Mouse (Mus musculus): ENCODE results near the gene Fkbp5.

The Fkbp5 gene

GRCm38 (mm10) chr17:28504182-28504581 is 13.1 kb downstream of the Fkbp5 start:
- no peak for DNase-seq (ENCODE audit: low spot score)

GRCm38 (mm10) chr17:28502196-28502821 is 15.0 kb downstream of the Fkbp5 start:
- DNase-seq (ENCODE audit: low spot score), result no peak

- DNase-seq (ENCODE audit: low spot score), result no peak
Observed at GRCm38 (mm10) chr17:28500465-28500864, 16.9 kb downstream of the Fkbp5 start.

GRCm38 (mm10) chr17:28499190-28499589 is 18.1 kb downstream of the Fkbp5 start:
- no peak for DNase-seq (ENCODE audit: low spot score)

GRCm38 (mm10) chr17:28495832-28496231 is 21.5 kb downstream of the Fkbp5 start:
- no peak for DNase-seq (ENCODE audit: low spot score)

- DNase-seq (ENCODE audit: low spot score), result no peak
Observed at GRCm38 (mm10) chr17:28491035-28491770, 26.1 kb downstream of the Fkbp5 start.

DNA sequence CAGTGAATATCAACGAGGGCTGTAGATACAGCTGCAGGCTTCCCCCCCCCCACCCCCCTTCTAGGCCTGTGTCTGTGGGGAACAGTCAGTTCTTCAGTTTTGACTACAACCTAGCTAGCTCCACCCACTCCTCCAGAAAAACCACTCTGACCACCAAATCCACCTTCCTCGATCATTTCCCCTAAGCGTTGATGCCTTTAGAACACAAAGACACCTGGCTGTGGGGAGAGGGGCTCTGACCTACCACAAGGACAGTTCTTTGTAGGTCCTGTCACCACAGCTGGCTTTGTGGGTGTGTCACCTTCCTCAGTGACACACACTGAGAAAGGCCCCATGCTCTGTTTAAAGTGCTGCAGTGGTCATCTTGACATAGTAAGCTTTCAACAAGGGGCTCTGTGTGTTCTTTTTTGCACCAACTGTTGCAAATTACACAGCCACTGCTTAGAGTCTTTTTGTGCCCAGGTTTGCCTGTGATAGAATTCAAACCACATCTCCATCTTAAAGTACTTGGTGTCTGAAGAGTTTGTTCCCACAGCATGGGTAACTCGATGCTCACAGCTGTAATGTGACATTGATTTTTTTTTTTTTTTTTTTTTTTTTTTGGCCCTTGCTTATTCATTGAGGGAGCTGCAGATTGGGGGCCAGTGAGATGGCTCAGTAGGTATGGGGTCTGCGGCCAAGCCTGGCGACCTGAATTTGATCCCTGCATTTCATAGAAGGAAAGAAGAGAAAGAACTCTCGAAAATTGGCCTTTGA is 28.9 kb downstream of the Fkbp5 start:
- no peak for DNase-seq (ENCODE audit: low spot score)

- no peak for DNase-seq (ENCODE audit: low spot score)
Observed at GRCm38 (mm10) chr17:28487584-28488257, 29.6 kb downstream of the Fkbp5 start.

DNA sequence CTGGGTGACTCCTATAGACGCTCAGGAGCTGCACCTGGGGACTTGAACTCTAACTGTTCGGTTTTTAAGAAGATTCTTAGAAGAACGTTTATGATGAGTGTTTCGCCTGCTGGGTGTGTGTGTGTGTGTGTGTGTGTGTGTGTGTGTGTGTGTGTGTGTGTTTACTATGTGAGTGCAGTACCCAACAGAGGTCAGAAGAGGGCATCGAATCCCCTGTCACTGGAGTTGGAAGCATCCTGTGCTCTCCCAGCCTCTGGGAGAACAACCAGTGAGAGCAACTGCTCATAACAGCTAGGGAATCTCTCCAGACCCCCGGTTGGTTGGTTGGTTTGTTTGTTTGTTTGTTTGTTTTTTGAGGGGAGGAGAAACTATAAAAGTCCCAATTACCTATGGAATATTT is 30.6 kb downstream of the Fkbp5 start:
- DNase-seq (ENCODE audit: low spot score), result no peak

GRCm38 (mm10) chr17:28485977-28486400 is 31.3 kb downstream of the Fkbp5 start:
- peak; percentile 99 for DNase-seq (ENCODE audit: low spot score)

DNA sequence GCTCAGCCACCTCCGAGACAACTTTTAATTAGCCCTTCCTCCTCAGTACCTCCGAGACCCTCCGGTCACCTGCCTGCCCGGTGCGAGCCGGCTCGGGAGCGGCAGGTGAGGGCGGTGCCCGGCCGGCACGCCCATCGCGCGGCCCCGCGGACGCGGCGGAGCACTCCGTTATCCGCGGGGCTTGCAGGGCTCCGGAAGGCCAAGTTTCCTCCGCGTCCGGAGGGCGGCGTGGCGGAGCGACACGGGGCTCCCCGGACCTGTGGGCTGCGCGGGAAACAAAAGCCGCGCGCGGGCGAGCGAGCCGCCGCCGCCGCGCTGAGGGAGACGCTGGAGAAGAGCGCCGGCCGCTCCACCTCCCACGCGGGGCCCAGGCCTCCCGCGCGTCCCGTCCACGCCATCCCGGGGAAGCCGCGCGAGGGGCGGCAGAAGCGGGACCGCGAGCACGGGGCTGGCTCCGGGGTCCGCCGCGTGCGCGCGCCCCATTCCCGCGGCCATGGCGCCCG is 31.8 kb downstream of the Fkbp5 start:
- DNase-seq (ENCODE audit: low spot score), result peak; percentile 41

- peak; percentile 22 for DNase-seq (ENCODE audit: low spot score)
Observed at GRCm38 (mm10) chr17:28484704-28485445, 32.5 kb downstream of the Fkbp5 start.

DNA sequence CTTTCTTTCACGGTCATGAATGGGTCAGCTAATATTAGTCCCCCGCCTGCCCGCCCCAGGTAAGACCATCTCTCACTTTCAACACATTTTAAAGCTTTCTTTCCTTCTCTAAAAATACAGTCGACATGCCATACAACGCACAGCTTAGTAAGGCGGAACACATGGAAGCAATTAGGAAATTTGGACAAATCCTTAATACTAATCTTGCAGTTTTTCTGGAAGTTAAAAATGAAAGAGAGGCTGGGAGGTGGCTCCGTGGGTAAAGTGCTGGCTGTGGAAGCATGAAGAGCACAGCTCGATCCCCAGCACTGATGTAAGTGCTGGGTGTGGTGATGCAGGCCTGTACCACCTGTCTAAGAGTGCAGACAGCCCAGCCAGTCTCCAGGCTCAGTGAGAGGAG is 39.9 kb downstream of the Fkbp5 start:
- no peak for DNase-seq (ENCODE audit: low spot score)

DNA sequence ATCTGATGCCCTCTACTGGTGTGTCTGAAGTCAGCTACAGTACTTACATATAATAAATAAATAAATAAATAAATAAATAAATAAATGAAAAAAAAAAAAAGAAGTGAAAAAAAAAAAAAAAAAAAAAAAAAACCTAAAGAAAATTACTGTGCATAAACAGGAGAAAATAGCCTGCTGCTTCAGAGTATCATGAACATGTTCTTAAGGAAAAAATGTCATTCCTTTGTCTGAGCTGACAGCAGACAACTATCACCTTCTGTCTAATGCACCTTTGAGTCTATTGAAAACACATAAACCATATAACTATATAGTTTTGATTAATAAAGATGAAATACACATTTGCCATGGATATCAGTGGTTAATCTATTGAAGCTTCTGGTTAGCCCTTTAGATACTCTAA is 40.9 kb downstream of the Fkbp5 start:
- no peak for DNase-seq (ENCODE audit: low spot score)

- DNase-seq (ENCODE audit: low spot score), result no peak
Observed at GRCm38 (mm10) chr17:28475593-28476325, 41.6 kb downstream of the Fkbp5 start.

DNA sequence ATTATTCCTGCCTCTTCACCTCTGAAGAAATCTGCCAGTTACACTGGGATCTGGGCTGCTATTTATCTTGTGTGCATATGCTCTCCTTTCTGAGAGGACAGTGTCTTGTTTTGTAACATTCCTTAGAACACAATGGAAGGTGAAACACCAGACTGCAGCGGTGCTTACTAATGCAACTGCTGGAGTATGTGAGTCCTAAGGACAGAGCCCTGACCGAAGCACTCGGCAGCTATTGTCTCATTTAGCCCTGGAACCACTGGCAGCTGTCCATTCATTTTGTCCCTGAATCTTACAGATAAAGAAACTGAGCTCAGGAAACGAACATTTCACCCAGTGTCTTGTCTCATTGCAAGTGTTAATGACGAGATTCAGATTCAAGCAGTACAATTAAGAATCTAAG is 44.6 kb downstream of the Fkbp5 start:
- no peak for DNase-seq (ENCODE audit: low spot score)

GRCm38 (mm10) chr17:28470876-28471275 is 46.5 kb downstream of the Fkbp5 start:
- no peak for DNase-seq (ENCODE audit: low spot score)

GRCm38 (mm10) chr17:28467749-28468148 is 49.6 kb downstream of the Fkbp5 start:
- DNase-seq (ENCODE audit: low spot score), result no peak

DNA sequence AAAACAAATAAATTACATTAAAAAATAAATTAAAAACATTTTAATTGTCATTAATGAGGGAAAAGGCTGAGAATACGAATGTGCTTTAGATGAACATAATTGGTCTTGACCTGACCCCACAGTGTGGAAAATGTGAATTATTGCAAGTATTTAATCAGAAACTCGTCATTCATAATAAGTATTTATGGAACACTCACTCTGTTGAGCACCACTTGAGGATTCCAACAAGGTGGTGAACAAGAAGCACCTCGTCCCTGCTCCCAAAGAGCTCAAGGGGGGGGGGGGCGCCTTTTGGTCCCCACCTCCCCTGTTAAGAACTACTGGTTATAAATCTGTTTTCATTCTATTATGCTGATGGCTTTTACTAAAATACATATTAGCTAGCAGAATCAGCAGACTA is 51.4 kb downstream of the Fkbp5 start:
- DNase-seq (ENCODE audit: low spot score), result no peak

GRCm38 (mm10) chr17:28463701-28464443 is 53.5 kb downstream of the Fkbp5 start:
- DNase-seq (ENCODE audit: low spot score), result no peak

Data from urinary bladder, postnatal 25 days (tissue).